Mouse (Mus musculus): ENCODE results near the gene Sept1. TPM values are rescaled to one million over a fixed set of nuclear protein-coding genes. Genes with fewer than 3 reads are reported as not detected.

Gene Sept1
- polyA plus RNA-seq, 1 experiment from 2014 or later, result 30.1 TPM

DNA sequence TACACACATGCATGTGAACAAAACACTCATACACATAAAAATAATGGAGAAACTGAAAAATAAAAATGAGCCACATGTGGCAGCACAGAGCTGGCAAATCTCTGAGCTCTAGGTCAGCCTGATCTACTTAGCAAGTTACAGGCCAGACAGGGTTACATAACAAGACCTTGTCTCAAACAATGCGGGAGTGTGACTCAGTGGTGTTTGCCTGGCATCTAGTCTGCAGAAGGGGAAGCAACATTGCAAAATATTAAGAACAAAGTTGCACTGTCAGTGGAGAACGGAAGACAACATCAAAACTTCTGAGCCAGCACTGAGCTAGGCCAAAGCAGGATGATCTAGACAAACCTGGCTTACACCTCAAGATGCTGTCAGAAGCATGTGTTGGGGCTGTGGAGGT, 37.3 kb upstream of the Sept1 start:
- Histone ChIP-seq H3K27me3 (replicated peaks) (no peaks in the 10 kb centered on the region), H3K4me1 (peaks cover 17% of the 10 kb centered on the region), H3K9me3 (no peaks in the 10 kb centered on the region; the same call in 1 of the 2 replicates), H3K4me2 (replicated peaks) (no peak overlapping the region), H3K27ac (no peak overlapping the region), H3K36me3 (peaks cover 9% of the 10 kb centered on the region), H3K9ac (no peak overlapping the region), H3K4me3 (no peak overlapping the region)
- no peak for ATAC-seq (ENCODE audit: low FRiP score, low read depth)
- WGBS, result 94% methylated on average over 2 of the region's 2 CpGs

DNA sequence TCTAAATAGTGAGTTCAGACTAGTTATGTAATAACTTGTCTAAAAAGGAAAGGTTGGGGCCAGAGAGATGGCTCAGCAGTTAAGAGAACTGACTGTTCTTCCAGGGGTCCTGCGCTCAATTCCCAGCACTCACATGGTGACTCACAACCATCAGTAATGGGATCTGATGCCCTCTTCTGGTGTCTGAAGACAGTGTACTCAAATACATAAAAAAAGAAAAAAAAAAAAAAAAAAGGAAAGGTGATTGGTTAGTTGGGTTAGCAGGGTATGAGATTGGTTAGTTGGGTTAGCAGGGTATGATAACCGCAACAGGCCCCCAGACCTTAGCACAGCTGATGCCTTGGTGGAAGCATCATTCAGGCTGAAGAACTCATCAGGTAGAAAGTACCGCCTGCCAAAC, 30.6 kb upstream of the Sept1 start:
- Histone ChIP-seq H3K36me3 (no peaks in the 10 kb centered on the region; the same call in 1 of the 2 replicates), H3K4me1 (peaks cover 10% of the 10 kb centered on the region), H3K4me3 (no peak overlapping the region), H3K9me3 (no peaks in the 10 kb centered on the region), H3K9ac (no peak overlapping the region), H3K27me3 (replicated peaks) (no peaks in the 10 kb centered on the region), H3K27ac (no peak overlapping the region), H3K4me2 (replicated peaks) (no peak overlapping the region)
- no peak for ATAC-seq (ENCODE audit: low FRiP score, low read depth)
- 93% methylated on average over 3 of the region's 3 CpGs for WGBS

DNA sequence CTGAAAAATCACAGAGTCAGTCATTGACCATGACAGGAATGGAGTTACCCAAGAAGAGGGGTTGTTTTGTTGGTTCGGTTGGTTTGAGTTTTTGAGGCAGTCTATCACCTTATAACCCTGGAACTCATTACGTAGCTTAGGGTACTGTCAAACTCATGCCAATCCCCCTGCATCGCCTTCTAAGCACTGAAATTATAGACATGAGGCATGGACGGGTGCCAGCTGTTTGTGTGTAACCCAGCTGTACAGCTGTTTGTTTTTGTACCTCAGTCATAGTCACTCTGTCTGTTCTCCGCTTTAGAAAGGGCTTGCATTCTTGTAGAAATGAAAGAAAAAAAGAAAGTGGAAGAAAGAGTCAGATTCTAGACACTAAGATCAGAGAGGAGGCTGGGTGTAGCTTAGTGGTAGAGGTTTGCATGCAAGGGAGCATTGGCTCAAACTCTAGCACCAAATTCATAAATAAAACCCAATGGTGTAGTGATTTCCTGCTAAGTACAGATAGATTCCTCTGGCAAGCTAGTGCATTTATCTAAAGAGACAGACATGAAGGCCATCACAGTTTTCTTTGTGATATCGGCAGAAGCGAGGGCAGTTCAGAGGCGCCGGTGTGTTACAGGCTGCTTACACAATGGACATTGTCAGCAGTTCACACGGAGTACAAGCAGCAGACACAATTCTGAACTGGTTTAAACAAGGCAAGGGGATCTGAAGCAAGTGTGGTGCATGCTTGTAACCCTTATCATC, 29.5 kb upstream of the Sept1 start:
- Histone ChIP-seq H3K4me1 (peaks cover 10% of the 10 kb centered on the region), H3K9me3 (no peaks in the 10 kb centered on the region), H3K4me2 (replicated peaks) (no peak overlapping the region), H3K36me3 (no peaks in the 10 kb centered on the region), H3K4me3 (no peak overlapping the region), H3K9ac (no peak overlapping the region), H3K27me3 (replicated peaks) (no peaks in the 10 kb centered on the region), H3K27ac (no peak overlapping the region)
- WGBS, result 89% methylated on average over 10 of the region's 10 CpGs
- no peak for ATAC-seq (ENCODE audit: low FRiP score, low read depth)

DNA sequence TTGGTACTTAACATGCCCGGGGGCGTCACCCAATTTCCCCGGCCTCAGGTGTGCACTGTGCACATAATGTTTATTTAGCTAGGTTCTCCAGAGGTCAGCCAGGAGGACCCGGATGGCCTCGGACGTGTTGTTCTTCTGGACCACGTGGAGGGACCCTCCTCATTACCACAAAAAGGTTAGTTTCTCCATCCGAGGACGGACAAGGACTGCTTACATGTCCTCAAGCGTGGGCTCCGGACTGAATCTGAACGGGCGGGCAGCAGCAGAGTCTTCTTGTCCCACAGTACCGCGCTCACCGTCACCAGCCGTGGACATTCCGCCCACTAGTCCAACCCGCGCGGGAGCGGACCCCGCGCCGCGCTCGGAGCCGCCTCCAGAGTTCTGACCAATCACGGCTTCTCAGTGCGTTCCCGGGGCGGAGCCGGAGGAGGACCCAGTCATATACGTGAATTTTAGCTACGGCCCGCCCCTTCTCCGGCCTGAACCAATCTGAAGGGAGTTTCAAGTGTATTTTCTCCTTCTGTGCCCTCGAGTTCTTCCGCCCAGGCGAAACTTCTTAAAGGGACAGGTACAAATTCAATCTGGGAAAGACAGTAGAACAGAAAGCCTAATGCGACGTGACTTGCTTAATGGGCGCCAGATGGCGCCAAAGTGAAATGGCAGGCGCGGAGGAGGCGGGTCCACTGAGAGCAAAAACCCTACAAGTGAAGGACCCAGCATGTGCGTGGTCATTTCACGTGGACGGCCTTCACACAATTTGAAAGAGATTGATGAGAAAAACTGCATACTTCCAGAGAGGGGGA, 27.6 kb upstream of the Sept1 start, which contains the start of gene Dctpp1:
Dctpp1 (minus strand) TSS at position 401 of the 803 bp plus-strand sequence.
- Histone ChIP-seq H3K27me3 (replicated peaks) (no peaks in the 10 kb centered on the region), H3K4me1 (peaks cover 10% of the 10 kb centered on the region), H3K4me2 (replicated peaks) (peak within 1 kb of the TSS; percentile 73), H3K36me3 (peaks cover 9% of the 10 kb centered on the region), H3K9ac (peak within 1 kb of the TSS; percentile 60), H3K27ac (no peak within 1 kb of the TSS), H3K4me3 (peak within 1 kb of the TSS; percentile 59), H3K9me3 (no peaks in the 10 kb centered on the region)
- ATAC-seq (ENCODE audit: low FRiP score, low read depth), result peak; percentile 98
- under 1% methylated on average over 50 of the region's 50 CpGs for WGBS

DNA sequence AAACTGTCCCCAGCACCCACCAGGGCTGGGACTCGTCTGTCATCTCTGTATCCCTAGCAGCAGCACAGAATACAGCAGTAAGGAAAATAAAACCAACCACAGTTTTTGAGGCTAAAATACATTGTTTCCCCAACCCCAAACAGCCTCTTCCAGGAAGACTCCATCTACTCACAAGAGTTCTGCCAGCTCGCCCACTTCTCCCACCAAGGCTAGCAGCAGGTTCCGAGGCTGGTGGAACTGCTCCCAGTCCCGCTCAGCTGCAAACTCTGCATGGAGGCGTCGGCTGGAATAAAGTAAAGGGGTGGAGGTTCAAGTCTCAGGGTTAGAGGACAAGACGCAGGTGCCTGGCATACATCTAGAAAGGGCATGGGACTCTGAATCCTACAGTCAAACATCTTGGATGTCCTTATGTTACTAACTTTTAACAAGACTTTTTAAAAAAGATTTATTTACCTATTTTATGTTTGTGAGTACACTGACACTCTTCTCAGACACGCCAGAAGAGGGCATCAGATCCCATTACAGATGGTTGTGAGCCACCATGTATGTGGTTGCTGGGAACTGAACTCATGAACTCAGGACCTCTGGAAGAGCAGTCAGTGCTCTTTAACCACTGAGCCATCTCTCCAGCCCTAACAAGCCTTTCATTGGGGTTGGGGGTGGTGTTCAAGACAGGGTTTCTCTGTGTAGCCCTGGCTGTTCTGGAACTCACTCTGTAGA, 26.4 kb upstream of the Sept1 start:
- H3K9ac ChIP-seq, result 0 out of 2 replicates have a peak overlapping the region, but pooled peaks have one; percentile 60
- peaks cover 17% of the 10 kb centered on the region for H3K4me1 ChIP-seq
- H3K4me3 ChIP-seq, result 0 out of 2 replicates have a peak overlapping the region, but pooled peaks have one; percentile 59
- H3K27ac ChIP-seq, result no peak overlapping the region
- H3K4me2 ChIP-seq (replicated peaks), result peak overlapping the region; percentile 73
- peaks cover 9% of the 10 kb centered on the region for H3K36me3 ChIP-seq
- ATAC-seq (ENCODE audit: low FRiP score, low read depth), result no peak
- WGBS, result 78% methylated on average over 8 of the region's 8 CpGs
- no peaks in the 10 kb centered on the region for H3K9me3 ChIP-seq
- H3K27me3 ChIP-seq (replicated peaks), result no peaks in the 10 kb centered on the region

DNA sequence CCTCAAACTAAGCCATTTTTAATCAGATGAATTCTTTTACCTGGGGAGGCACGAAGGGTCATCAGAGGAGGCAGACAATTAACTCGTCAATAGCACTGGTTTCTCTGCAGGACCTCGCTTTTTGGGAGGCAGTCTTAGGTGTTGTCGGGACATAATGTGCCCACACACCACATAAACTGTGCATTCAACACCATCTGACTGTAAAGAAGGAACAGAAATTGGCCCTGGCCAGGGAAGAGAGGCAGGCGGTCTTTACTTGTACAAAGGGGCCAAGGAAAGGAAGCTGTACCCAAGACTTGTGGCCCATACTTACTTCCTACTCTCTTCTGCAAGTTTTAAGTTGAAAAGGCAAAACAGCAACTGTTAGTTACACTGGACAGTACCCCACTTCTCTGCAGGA, 23.6 kb upstream of the Sept1 start:
- Histone ChIP-seq H3K27ac (no peak overlapping the region), H3K4me3 (no peak overlapping the region), H3K4me1 (peaks cover 20% of the 10 kb centered on the region), H3K36me3 (peaks cover 9% of the 10 kb centered on the region), H3K4me2 (replicated peaks) (no peak overlapping the region), H3K27me3 (replicated peaks) (no peaks in the 10 kb centered on the region), H3K9me3 (no peaks in the 10 kb centered on the region), H3K9ac (no peak overlapping the region)
- 92% methylated on average over 5 of the region's 5 CpGs for WGBS
- ATAC-seq (ENCODE audit: low FRiP score, low read depth), result no peak

DNA sequence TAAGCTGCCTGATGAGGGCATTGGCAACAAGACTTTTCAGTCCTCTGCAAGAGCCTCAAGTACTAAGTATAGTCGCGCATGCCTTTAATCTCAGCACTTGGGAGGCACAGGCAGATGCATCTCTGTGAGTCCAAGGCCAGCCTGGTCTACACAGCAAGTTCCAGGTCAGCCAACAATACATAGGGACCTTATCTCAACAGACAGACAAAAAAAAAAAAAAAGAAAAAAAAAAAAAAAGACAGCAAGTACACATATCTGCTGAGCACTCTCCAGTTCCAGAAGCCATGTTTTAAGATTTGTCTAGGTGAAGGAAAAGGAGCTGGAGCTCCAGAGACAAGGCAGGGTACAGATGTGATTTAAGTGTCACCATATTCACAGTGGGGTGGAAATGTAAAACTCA, 23.0 kb upstream of the Sept1 start:
- H3K36me3 ChIP-seq, result peaks cover 9% of the 10 kb centered on the region
- H3K9me3 ChIP-seq, result no peaks in the 10 kb centered on the region
- H3K4me2 ChIP-seq (replicated peaks), result no peak overlapping the region
- no peak overlapping the region for H3K9ac ChIP-seq
- peaks cover 16% of the 10 kb centered on the region for H3K4me1 ChIP-seq
- no peak overlapping the region for H3K4me3 ChIP-seq
- H3K27ac ChIP-seq, result no peak overlapping the region
- no peak for ATAC-seq (ENCODE audit: low FRiP score, low read depth)
- 94% methylated on average over 2 of the region's 2 CpGs for WGBS
- H3K27me3 ChIP-seq (replicated peaks), result no peaks in the 10 kb centered on the region

DNA sequence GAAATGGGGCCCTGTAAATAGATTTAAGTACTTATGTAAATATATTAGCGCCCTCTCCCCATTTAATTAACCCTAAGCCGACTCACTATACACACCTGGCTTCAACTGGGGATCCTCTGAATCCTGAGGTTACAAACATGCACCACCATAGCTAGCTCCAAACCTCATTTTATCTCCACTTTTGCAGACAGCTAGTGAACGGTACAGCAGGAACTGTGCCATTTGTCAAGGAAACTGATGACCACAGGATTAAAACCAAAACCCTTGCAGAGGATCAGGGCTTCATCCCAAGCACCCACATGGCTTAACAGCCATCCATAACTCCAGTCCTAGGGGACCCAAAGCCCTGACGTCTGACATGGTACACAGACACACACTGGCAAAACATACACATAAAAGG, 22.1 kb upstream of the Sept1 start:
- ATAC-seq (ENCODE audit: low FRiP score, low read depth), result 0 out of 2 replicates have a peak, but pooled peaks have one; percentile 8
- H3K4me3 ChIP-seq, result peak overlapping the region; percentile 56; the same call in 1 of the 2 replicates
- peaks cover 11% of the 10 kb centered on the region for H3K36me3 ChIP-seq
- peak overlapping the region; percentile 86 for H3K4me2 ChIP-seq (replicated peaks)
- 19% methylated on average over 4 of the region's 4 CpGs for WGBS
- peak overlapping the region; percentile 66; the same call in 1 of the 2 replicates for H3K9ac ChIP-seq
- H3K4me1 ChIP-seq, result peaks cover 15% of the 10 kb centered on the region
- H3K27ac ChIP-seq, result no peak overlapping the region
- no peaks in the 10 kb centered on the region for H3K9me3 ChIP-seq
- H3K27me3 ChIP-seq (replicated peaks), result no peaks in the 10 kb centered on the region

DNA sequence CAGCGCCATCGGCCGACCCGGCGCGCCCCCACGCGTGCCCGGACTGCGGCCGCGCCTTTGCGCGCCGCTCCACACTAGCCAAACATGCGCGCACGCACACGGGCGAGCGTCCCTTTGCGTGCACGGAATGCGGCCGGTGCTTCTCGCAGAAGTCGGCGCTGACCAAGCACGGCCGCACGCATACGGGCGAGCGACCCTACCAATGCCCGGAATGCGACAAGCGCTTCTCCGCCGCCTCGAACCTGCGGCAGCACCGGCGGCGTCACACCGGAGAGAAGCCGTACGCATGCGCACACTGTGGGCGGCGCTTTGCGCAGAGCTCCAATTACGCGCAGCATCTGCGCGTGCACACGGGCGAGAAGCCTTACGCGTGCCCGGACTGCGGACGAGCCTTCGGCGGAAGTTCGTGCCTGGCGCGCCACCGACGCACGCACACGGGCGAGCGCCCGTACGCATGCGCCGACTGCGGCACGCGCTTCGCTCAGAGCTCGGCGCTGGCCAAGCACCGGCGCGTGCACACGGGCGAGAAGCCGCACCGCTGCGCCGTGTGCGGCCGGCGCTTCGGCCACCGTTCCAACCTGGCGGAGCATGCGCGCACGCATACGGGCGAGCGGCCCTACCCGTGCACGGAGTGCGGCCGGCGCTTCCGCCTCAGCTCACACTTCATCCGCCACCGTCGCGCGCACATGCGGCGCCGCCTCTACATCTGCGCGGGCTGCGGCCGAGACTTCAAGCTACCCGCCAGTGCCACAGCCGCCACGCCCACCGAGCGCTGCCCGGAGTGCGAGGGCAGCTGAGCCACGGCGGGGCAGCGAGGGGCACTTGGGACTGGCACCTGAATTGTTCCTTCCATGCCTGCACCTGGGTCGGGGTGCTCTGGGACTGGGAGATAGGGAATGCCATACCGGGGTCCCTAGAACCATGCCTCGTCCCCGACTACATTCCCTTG, 21.2 kb upstream of the Sept1 start:
- H3K9ac ChIP-seq, result peak overlapping the region; percentile 66
- H3K27ac ChIP-seq, result peak overlapping the region; percentile 76
- peak overlapping the region; percentile 86 for H3K4me2 ChIP-seq (replicated peaks)
- H3K27me3 ChIP-seq (replicated peaks), result no peaks in the 10 kb centered on the region
- peak; percentile 92 for ATAC-seq (ENCODE audit: low FRiP score, low read depth)
- H3K9me3 ChIP-seq, result no peaks in the 10 kb centered on the region
- H3K4me1 ChIP-seq, result peaks cover 12% of the 10 kb centered on the region
- peak overlapping the region; percentile 56 for H3K4me3 ChIP-seq
- under 1% methylated on average over 136 of the region's 136 CpGs for WGBS
- H3K36me3 ChIP-seq, result peaks cover 19% of the 10 kb centered on the region

DNA sequence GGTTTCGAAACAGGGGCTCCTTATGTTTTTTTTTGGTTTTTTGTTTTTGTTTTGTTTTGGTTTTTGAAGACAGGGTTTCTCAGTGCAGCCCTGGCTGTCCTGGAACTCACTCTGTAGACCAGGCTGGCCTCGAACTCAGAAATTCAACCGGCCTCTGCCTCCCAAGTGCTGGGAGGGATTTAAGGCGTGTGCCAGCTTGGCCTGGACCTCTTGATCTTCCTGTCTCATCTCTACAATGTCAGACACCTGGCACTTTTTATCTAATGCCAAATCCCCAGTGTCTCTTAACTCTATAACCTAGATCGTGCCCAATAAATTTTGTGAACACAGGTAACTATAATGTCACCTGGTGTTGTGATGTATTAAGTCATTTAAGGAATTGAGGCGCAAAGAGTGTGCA, 20.4 kb upstream of the Sept1 start:
- Histone ChIP-seq H3K4me1 (peaks cover 9% of the 10 kb centered on the region), H3K36me3 (peaks cover 19% of the 10 kb centered on the region), H3K9ac (peak overlapping the region; percentile 66; the same call in 1 of the 2 replicates), H3K4me3 (peak overlapping the region; percentile 56), H3K27ac (no peak overlapping the region; the same call in 1 of the 2 replicates), H3K9me3 (no peaks in the 10 kb centered on the region), H3K27me3 (replicated peaks) (no peaks in the 10 kb centered on the region), H3K4me2 (replicated peaks) (peak overlapping the region; percentile 86)
- ATAC-seq (ENCODE audit: low FRiP score, low read depth), result no peak
- 87% methylated on average over 6 of the region's 6 CpGs for WGBS

DNA sequence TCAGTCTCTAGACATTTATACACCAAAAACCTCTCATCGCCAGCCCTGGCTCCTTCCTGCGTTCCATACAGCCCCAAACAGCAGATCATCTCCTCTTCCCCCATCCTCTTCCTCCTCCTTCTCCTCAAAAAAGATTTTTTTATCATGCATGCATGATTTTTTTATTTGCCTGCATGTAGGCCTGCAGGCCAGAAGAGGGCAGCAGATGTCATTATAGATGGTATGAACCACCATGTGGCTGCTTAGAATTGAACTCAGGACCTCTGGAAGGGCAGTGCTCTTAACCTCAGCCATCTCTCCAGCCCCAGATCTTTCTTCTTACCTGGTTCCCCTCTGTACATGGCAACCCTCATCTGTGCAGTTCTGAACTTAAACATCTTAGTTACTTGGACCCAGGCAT, 19.5 kb upstream of the Sept1 start:
- H3K36me3 ChIP-seq, result peaks cover 19% of the 10 kb centered on the region
- 90% methylated on average over 2 of the region's 2 CpGs for WGBS

More for the DNA sequence above, 19.5 kb upstream of the Sept1 start:
- ATAC-seq (ENCODE audit: low FRiP score, low read depth), result no peak
- Histone ChIP-seq H3K4me2 (replicated peaks) (no peak overlapping the region), H3K9me3 (no peaks in the 10 kb centered on the region), H3K4me3 (no peak overlapping the region), H3K27me3 (replicated peaks) (no peaks in the 10 kb centered on the region), H3K27ac (no peak overlapping the region), H3K9ac (no peak overlapping the region), H3K4me1 (peaks cover 9% of the 10 kb centered on the region)
